Mouse (Mus musculus): ENCODE results near the gene Haus2. TPM values are rescaled to one million over a fixed set of nuclear protein-coding genes. Genes with fewer than 3 reads are reported as not detected.

Gene Haus2
- polyA plus RNA-seq, 1 experiment from 2014 or later = 26.2 TPM

Other genes with a start within 250 kb of the Haus2 start
- gene Ganc, start 205.5 kb upstream of the Haus2 start, polyA plus RNA-seq (2015; fragmentation: Nextera tagmentation; extraction: Ambion mirVana) = 10.1 and 10.7 TPM in 2 replicates
- 7.3 and 9.4 TPM in 2 replicates for gene Tmem87a, start 205.3 kb upstream of the Haus2 start, polyA plus RNA-seq (2015; fragmentation: Nextera tagmentation; extraction: Ambion mirVana)
- 1.3 and 2.2 TPM in 2 replicates for gene Capn3, start 153.4 kb upstream of the Haus2 start, polyA plus RNA-seq (2015; fragmentation: Nextera tagmentation; extraction: Ambion mirVana)
- 30.8 and 34.0 TPM in 2 replicates for gene Zfp106, start 45.5 kb upstream of the Haus2 start, polyA plus RNA-seq (2015; fragmentation: Nextera tagmentation; extraction: Ambion mirVana)
- 17.1 and 23.8 TPM in 2 replicates for gene Snap23, start 41.7 kb upstream of the Haus2 start, polyA plus RNA-seq (2015; fragmentation: Nextera tagmentation; extraction: Ambion mirVana)
- 32.7 and 36.7 TPM in 2 replicates for gene Lrrc57, start 137 bp downstream of the Haus2 start, polyA plus RNA-seq (2015; fragmentation: Nextera tagmentation; extraction: Ambion mirVana)
- gene Stard9, start 19.7 kb downstream of the Haus2 start, polyA plus RNA-seq (2015; fragmentation: Nextera tagmentation; extraction: Ambion mirVana) = 4.2 and 4.3 TPM in 2 replicates
- gene Cdan1, start 240.7 kb downstream of the Haus2 start, polyA plus RNA-seq (2015; fragmentation: Nextera tagmentation; extraction: Ambion mirVana) = 5.7 and 6.3 TPM in 2 replicates
- 10.5 and 13.3 TPM in 2 replicates for gene Ttbk2, start 241.2 kb downstream of the Haus2 start, polyA plus RNA-seq (2015; fragmentation: Nextera tagmentation; extraction: Ambion mirVana)

All from neural tube, embryonic 15.5 days (tissue).